Mouse (Mus musculus) gastrocnemius, postnatal 25 days (tissue): ENCODE results near the gene Zfp513. TPM values are rescaled to one million over a fixed set of nuclear protein-coding genes. Genes with fewer than 3 reads are reported as not detected.

Experiments used
- DNase-seq: peaks from one replicate; pipeline ENCODE4 v3.0.0; 2022
- total RNA-seq, 2 experiments: library from RNA; stranded (reverse); gene quantifications; 1 replicate in 1 of 2; 2 replicates in 1 of 2; pipeline ENCODE4 v1.2.3; 2021

Gene Zfp513
- total RNA-seq, 2 experiments from 2014 or later, result 5.4 to 5.7 TPM

- DNase-seq, result no peak
Observed at GRCm38 (mm10) chr5:31168630-31169029, 33.5 kb downstream of the Zfp513 start.

- no peak for DNase-seq
Observed at GRCm38 (mm10) chr5:31164878-31165277, 37.2 kb downstream of the Zfp513 start.

- DNase-seq, result no peak
Observed at GRCm38 (mm10) chr5:31162462-31162861, 39.6 kb downstream of the Zfp513 start.

GRCm38 (mm10) chr5:31154152-31154553 is 48.0 kb downstream of the Zfp513 start, which contains the start of gene Mpv17:
Gene Mpv17 (minus strand): TSS chr5:31154251.
- DNase-seq, result peak; percentile 80

GRCm38 (mm10) chr5:31153516-31154151 is 48.5 kb downstream of the Zfp513 start:
- DNase-seq, result peak; percentile 48

- DNase-seq, result no peak
Observed at GRCm38 (mm10) chr5:31151746-31152145, 50.4 kb downstream of the Zfp513 start.

- DNase-seq, result no peak
Observed at GRCm38 (mm10) chr5:31149781-31150180, 52.3 kb downstream of the Zfp513 start.

Other genes starting within 250 kb of the Zfp513 start
- 10 to 100 TPM; 69.8 to 81.6 TPM for gene Preb, start 241.9 kb downstream of the Zfp513 start, total RNA-seq
- under 1 TPM; 0.18 to 0.21 TPM for gene Tcf23, start 233.6 kb downstream of the Zfp513 start, total RNA-seq
- 10 to 100 TPM; 41.8 to 44.4 TPM for gene Atraid, start 154.0 kb downstream of the Zfp513 start, total RNA-seq
- 1 to 10 TPM; 2.5 to 3.5 TPM for gene Slc5a6, start 153.4 kb downstream of the Zfp513 start, total RNA-seq
- 10 to 100 TPM; 19.3 to 25.1 TPM for gene Cad, start 147.5 kb downstream of the Zfp513 start, total RNA-seq
- gene Dnajc5g, start 96.0 kb downstream of the Zfp513 start, total RNA-seq, result not detected
- under 1 TPM in 1 of 2 experiments, not detected in 1; 0.13 TPM for gene Slc30a3, start 94.1 kb downstream of the Zfp513 start, total RNA-seq
- gene Trim54, start 85.6 kb downstream of the Zfp513 start, total RNA-seq, result 100 to 1,000 TPM; 303 to 342 TPM
- not detected for gene Ucn, start 63.5 kb downstream of the Zfp513 start, total RNA-seq
- 10 to 100 TPM; 22.9 to 25.6 TPM for gene Mpv17, start 48.1 kb downstream of the Zfp513 start, total RNA-seq
- gene Gm29609, start 22.4 kb downstream of the Zfp513 start, total RNA-seq, result under 1 TPM; 0.26 to 0.35 TPM
- 10 to 100 TPM; 21.8 to 24.5 TPM for gene Gtf3c2, start 22.2 kb downstream of the Zfp513 start, total RNA-seq
- 10 to 100 TPM; 28.3 to 31.1 TPM for gene Snx17, start 9.1 kb downstream of the Zfp513 start, total RNA-seq
- 10 to 100 TPM; 51.5 to 63.1 TPM for gene Eif2b4, start 8.9 kb downstream of the Zfp513 start, total RNA-seq
- gene Ppm1g, start 18.4 kb upstream of the Zfp513 start, total RNA-seq, result 10 to 100 TPM; 32.6 to 35.4 TPM
- 10 to 100 TPM; 52.2 to 55.9 TPM for gene Nrbp1, start 38.6 kb upstream of the Zfp513 start, total RNA-seq
- not detected for gene Gm9970, start 38.9 kb upstream of the Zfp513 start, total RNA-seq
- 1 to 10 TPM; 1.8 to 1.9 TPM for gene Krtcap3, start 49.4 kb upstream of the Zfp513 start, total RNA-seq
- 10 to 100 TPM; 21.0 to 24.4 TPM for gene Ift172, start 88.8 kb upstream of the Zfp513 start, total RNA-seq
- 1 to 10 TPM; 1.5 to 3.1 TPM for gene Fndc4, start 93.8 kb upstream of the Zfp513 start, total RNA-seq
- gene Gckr, start 95.1 kb upstream of the Zfp513 start, total RNA-seq, result not detected